ENCODE assay signal across 9 mouse cellular contexts in the genomic region with DNA sequence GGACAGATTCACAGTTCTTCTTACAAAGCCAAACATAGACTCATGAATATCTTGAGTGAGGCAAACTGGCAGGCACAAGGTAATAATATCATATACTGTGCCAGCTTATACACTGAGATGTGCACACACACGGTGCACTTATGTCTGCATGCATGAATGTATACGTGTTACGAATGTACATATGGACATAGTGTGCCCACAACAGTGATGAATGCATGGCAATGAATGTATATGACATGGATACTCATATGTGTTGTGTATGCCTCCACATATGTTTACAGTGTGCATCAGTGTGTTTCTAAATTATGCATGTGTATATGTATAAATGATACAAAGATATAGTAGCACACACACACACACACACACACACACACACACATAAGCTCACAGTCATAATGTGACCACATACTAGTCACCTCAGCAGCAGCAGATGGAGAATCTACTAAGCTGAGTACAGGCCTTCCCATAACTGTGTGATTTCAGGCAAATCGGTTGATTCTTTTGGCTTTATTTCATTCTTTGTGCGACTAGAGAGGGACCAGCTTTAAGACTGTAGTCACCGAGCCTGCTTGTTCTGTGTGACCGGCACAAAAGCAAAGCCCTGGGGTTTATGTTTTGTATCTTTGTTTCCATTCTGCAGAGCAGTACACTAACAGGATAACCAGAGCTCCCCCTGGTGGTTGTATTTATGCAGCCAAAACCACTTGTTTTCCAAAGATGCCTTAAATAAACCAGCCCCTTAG.
DNase-seq lines count a peak whose midpoint lies in the region; ATAC-seq and TF ChIP-seq lines count a peak whose summit lies in the region.
"Had no signal": no experiment of that assay in that cellular context is flagged by ENCODE, and none has a peak within 500 bp of the region (broad histone marks: within the 10 kb centered on the region; RNA-seq: fewer than 3 reads in every experiment).

No protein-coding gene starts in this region.

- DNase-seq in B cell, adult 2 months: peak; percentile 36 to 42
- DNase-seq in adrenal gland, postnatal 25 days: peak; percentile 59
- peak; percentile 69 for DNase-seq in embryonic facial prominence, embryonic 10.5 days (ENCODE audit: low spot score)
- DNase-seq in heart, adult 9 months (ENCODE audit: low spot score in 2 of 2): peak; percentile 19 to 68
- DNase-seq in kidney, adult 9 months: peak; percentile 72
- DNase-seq in limb, embryonic 11.5 days (ENCODE audit: low spot score): peak; percentile 80
- DNase-seq in midbrain, postnatal 0 days (ENCODE audit: low spot score): peak; percentile 94

- peak; percentile 73; the same call in 1 of the 2 replicates for ATAC-seq in limb, embryonic 11.5 days (ENCODE audit: insufficient number of reproducible peaks, low FRiP score, low TSS enrichment, low read depth)
- peak; percentile 79 for ATAC-seq in midbrain, postnatal 0 days (ENCODE audit: low FRiP score)

- no peak overlapping the region for H3K9ac ChIP-seq in limb, embryonic 11.5 days (ENCODE audit: low read length)
- H3K9ac ChIP-seq in midbrain, postnatal 0 days (replicated peaks; ENCODE audit: low read length, poor library complexity, severe bottlenecking): no peak overlapping the region
- H3K9ac ChIP-seq: embryonic facial prominence, embryonic 13.5 days had no signal

- peaks cover 22% of the 10 kb centered on the region for H3K27me3 ChIP-seq in embryonic facial prominence, embryonic 10.5 days (replicated peaks; ENCODE audit: low read depth, poor library complexity, severe bottlenecking)
- no peaks in the 10 kb centered on the region for H3K27me3 ChIP-seq in limb, embryonic 11.5 days (ENCODE audit: control insufficient read depth, insufficient read depth, low read length)
- no peaks in the 10 kb centered on the region for H3K27me3 ChIP-seq in midbrain, postnatal 0 days (ENCODE audit: insufficient read depth, low read length)
- no peaks in the 10 kb centered on the region for H3K27me3 ChIP-seq in testis, adult 2 months (ENCODE audit: control insufficient read depth, insufficient read depth, low read length)

- H3K36me3 ChIP-seq in embryonic facial prominence, embryonic 10.5 days (replicated peaks): no peaks in the 10 kb centered on the region
- H3K36me3 ChIP-seq in limb, embryonic 11.5 days (ENCODE audit: control insufficient read depth, insufficient read depth, low read length): no peaks in the 10 kb centered on the region
- H3K36me3 ChIP-seq in midbrain, postnatal 0 days (ENCODE audit: insufficient read depth, low read length): no peaks in the 10 kb centered on the region
- H3K36me3 ChIP-seq in testis, adult 2 months (ENCODE audit: control insufficient read depth, insufficient read depth, low read length): no peaks in the 10 kb centered on the region
- H3K36me3 ChIP-seq: embryonic facial prominence, embryonic 13.5 days had no signal

- H3K4me1 ChIP-seq in embryonic facial prominence, embryonic 10.5 days: 0 out of 2 replicates have a peak, but pooled peaks cover 6% of the 10 kb centered on the region
- no peaks in the 10 kb centered on the region for H3K4me1 ChIP-seq in limb, embryonic 11.5 days (ENCODE audit: control insufficient read depth, insufficient read depth, low read length)
- no peaks in the 10 kb centered on the region for H3K4me1 ChIP-seq in midbrain, postnatal 0 days (ENCODE audit: insufficient read depth, low read length)
- no peaks in the 10 kb centered on the region for H3K4me1 ChIP-seq in testis, adult 2 months (ENCODE audit: control insufficient read depth, insufficient read depth, low read length)

- 49% methylated on average over 7 of the region's 7 CpGs for WGBS in embryonic facial prominence, embryonic 10.5 days
- WGBS in limb, embryonic 11.5 days: 49% methylated on average over 7 of the region's 7 CpGs
- WGBS in midbrain, postnatal 0 days: 39% methylated on average over 7 of the region's 7 CpGs

- no peaks in the 10 kb centered on the region for H3K9me3 ChIP-seq in embryonic facial prominence, embryonic 10.5 days
- no peaks in the 10 kb centered on the region for H3K9me3 ChIP-seq in limb, embryonic 11.5 days (ENCODE audit: control insufficient read depth, low read length)
- no peaks in the 10 kb centered on the region for H3K9me3 ChIP-seq in midbrain, postnatal 0 days (ENCODE audit: low read length)
- H3K9me3 ChIP-seq: embryonic facial prominence, embryonic 13.5 days had no signal

- no peak overlapping the region for H3K4me2 ChIP-seq in limb, embryonic 11.5 days (ENCODE audit: low read depth, severe bottlenecking)
- H3K4me2 ChIP-seq in midbrain, postnatal 0 days (ENCODE audit: low read depth, low read length, poor library complexity, severe bottlenecking): no peak overlapping the region
- H3K4me2 ChIP-seq: embryonic facial prominence, embryonic 13.5 days had no signal

- H3K4me3 ChIP-seq in embryonic facial prominence, embryonic 10.5 days: no peak overlapping the region
- no peak overlapping the region for H3K4me3 ChIP-seq in limb, embryonic 11.5 days (ENCODE audit: low read depth, low read length)
- no peak overlapping the region for H3K4me3 ChIP-seq in midbrain, postnatal 0 days (ENCODE audit: low read depth, low read length)
- H3K4me3 ChIP-seq in testis, adult 2 months (ENCODE audit: control insufficient read depth, low read depth, low read length): no peak overlapping the region
- H3K4me3 ChIP-seq: embryonic facial prominence, embryonic 13.5 days had no signal

- no peak overlapping the region for H3K27ac ChIP-seq in embryonic facial prominence, embryonic 10.5 days (replicated peaks)
- H3K27ac ChIP-seq in limb, embryonic 11.5 days (replicated peaks; ENCODE audit: low read depth, low read length): no peak overlapping the region
- no peak overlapping the region for H3K27ac ChIP-seq in midbrain, postnatal 0 days (ENCODE audit: low read depth, low read length)
- no peak overlapping the region for H3K27ac ChIP-seq in testis, adult 2 months (ENCODE audit: control insufficient read depth, insufficient read depth, low read depth, low read length)
- H3K27ac ChIP-seq: embryonic facial prominence, embryonic 13.5 days had no signal

- peak; percentile 91 for TF ChIP-seq CTCF in midbrain, postnatal 0 days (IDR thresholded peaks at IDR 0.05)
- 0 out of 2 replicates have a peak, but pooled peaks have one; percentile 0 for TF ChIP-seq CTCF in testis, adult 2 months (IDR thresholded peaks at IDR 0.05; ENCODE audit: control insufficient read depth, insufficient read depth, insufficient replicate concordance, low read depth, low read length)

- no peak for TF ChIP-seq POLR2A in testis, adult 2 months (IDR thresholded peaks at IDR 0.05; ENCODE audit: control insufficient read depth, low read depth, low read length)

Comparison
In these comparisons a context has a peak if more than half of its experiments do, and no peak if none do; other contexts are left out.
1. DNase-seq: peak in every context shown above with its lines; median percentile 94 in midbrain, postnatal 0 days; 80 in limb, embryonic 11.5 days; 72 in kidney, adult 9 months; 69 in embryonic facial prominence, embryonic 10.5 days; 59 in adrenal gland, postnatal 25 days; 44 in heart, adult 9 months; 39 in B cell, adult 2 months.